Mouse (Mus musculus) stomach, postnatal 0 days (tissue): ENCODE results near the gene Zfp940.

Source experiments
- CTCF ChIP-seq: IDR thresholded peaks from 2 replicates; pipeline ENCODE4 v1.5.1; 2016; ENCODE audit warnings: antibody characterized with exemption, low read depth, mild to moderate bottlenecking, moderate library complexity
- EP300 ChIP-seq: optimal IDR thresholded peaks from 2 replicates; pipeline ENCODE3; 2016; ENCODE audit warnings: antibody characterized with exemption

DNA sequence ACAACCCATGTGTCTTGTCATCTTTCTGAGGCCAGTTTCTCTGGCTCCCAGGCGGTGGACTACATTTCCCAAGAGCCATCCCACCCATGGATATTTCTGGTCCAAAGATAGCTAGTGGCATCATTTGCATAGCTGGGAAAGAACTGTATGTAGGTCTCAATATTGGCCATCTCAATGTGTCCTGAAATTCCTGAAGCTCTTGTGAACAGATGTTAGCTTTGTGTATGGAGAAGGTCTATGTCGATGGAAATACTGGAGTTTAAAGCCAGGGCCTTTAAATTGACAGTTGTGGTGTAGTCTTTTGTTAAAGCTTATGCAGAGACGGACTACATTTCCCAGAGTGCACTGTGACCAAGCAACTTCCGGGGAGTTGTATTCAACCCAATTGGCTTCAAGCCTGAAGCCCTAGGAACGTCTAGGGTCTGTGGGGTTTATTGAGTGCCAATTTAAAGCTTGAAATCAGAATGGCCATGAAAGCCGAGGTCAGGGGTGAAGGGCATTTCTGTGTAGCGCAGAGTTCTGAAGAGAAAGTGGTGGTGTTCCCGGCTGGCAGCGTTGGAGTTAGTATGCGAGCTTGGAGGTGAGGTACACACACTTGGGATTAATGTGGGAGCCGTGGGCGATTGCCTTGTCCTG is 34.7 kb downstream of the Zfp940 start:
- no peak for TF ChIP-seq EP300
- TF ChIP-seq CTCF = no peak
